Mouse (Mus musculus): ENCODE measurements around the gene Tnr. TPM values are rescaled to one million over a fixed set of nuclear protein-coding genes. Genes with fewer than 3 reads are reported as not detected.

The Tnr gene
- polyA plus RNA-seq, 1 experiment = not detected

- Histone ChIP-seq H3K4me3 (ENCODE audit: insufficient read depth, low read depth, low read length) (no peak overlapping the region), H3K4me1 (ENCODE audit: control insufficient read depth, insufficient read depth, low read length) (peaks cover 7% of the 10 kb centered on the region; the same call in 1 of the 2 replicates), H3K27ac (ENCODE audit: insufficient read depth, low read depth, low read length) (no peak overlapping the region)
- no peak for TF ChIP-seq POLR2A (IDR thresholded peaks at IDR 0.05; ENCODE audit: insufficient read depth, low read depth, low read length)
- TF ChIP-seq CTCF (IDR thresholded peaks at IDR 0.05; ENCODE audit: insufficient read depth, low read depth, low read length) = no peak
- WGBS = 71% methylated on average over 8 of the region's 8 CpGs
Measured at GRCm38 (mm10) chr1:159671181-159671580, 147.6 kb downstream of the Tnr start.

- TF ChIP-seq CTCF (IDR thresholded peaks at IDR 0.05; ENCODE audit: insufficient read depth, low read depth, low read length) (no peak), POLR2A (IDR thresholded peaks at IDR 0.05; ENCODE audit: insufficient read depth, low read depth, low read length) (no peak)
- H3K4me3 ChIP-seq (ENCODE audit: insufficient read depth, low read depth, low read length) = no peak overlapping the region
- WGBS = 87% methylated on average over 1 of the region's 1 CpGs
- peaks cover 7% of the 10 kb centered on the region; the same call in 1 of the 2 replicates for H3K4me1 ChIP-seq (ENCODE audit: control insufficient read depth, insufficient read depth, low read length)
- H3K27ac ChIP-seq (ENCODE audit: insufficient read depth, low read depth, low read length) = no peak overlapping the region
Measured at GRCm38 (mm10) chr1:159674240-159674639, 150.7 kb downstream of the Tnr start.

- WGBS = 65% methylated on average over 4 of the region's 4 CpGs
- H3K4me3 ChIP-seq (ENCODE audit: insufficient read depth, low read depth, low read length) = no peak overlapping the region
- no peak overlapping the region for H3K27ac ChIP-seq (ENCODE audit: insufficient read depth, low read depth, low read length)
- TF ChIP-seq POLR2A (IDR thresholded peaks at IDR 0.05; ENCODE audit: insufficient read depth, low read depth, low read length) = no peak
- peaks cover 7% of the 10 kb centered on the region; the same call in 1 of the 2 replicates for H3K4me1 ChIP-seq (ENCODE audit: control insufficient read depth, insufficient read depth, low read length)
Measured at GRCm38 (mm10) chr1:159675472-159675871, 151.9 kb downstream of the Tnr start.

- Histone ChIP-seq H3K4me3 (ENCODE audit: insufficient read depth, low read depth, low read length) (no peak overlapping the region), H3K4me1 (ENCODE audit: control insufficient read depth, insufficient read depth, low read length) (no peaks in the 10 kb centered on the region), H3K27ac (ENCODE audit: insufficient read depth, low read depth, low read length) (no peak overlapping the region)
- WGBS = 72% methylated on average over 10 of the region's 10 CpGs
- TF ChIP-seq POLR2A (IDR thresholded peaks at IDR 0.05; ENCODE audit: insufficient read depth, low read depth, low read length) (no peak), CTCF (IDR thresholded peaks at IDR 0.05; ENCODE audit: insufficient read depth, low read depth, low read length) (no peak)
Measured at GRCm38 (mm10) chr1:159678221-159678935, 154.8 kb downstream of the Tnr start.

- WGBS = 52% methylated on average over 2 of the region's 2 CpGs
- H3K4me3 ChIP-seq (ENCODE audit: insufficient read depth, low read depth, low read length) = no peak overlapping the region
- peaks cover 1% of the 10 kb centered on the region for H3K4me1 ChIP-seq (ENCODE audit: control insufficient read depth, insufficient read depth, low read length)
- TF ChIP-seq POLR2A (IDR thresholded peaks at IDR 0.05; ENCODE audit: insufficient read depth, low read depth, low read length) (no peak), CTCF (IDR thresholded peaks at IDR 0.05; ENCODE audit: insufficient read depth, low read depth, low read length) (no peak)
- H3K27ac ChIP-seq (ENCODE audit: insufficient read depth, low read depth, low read length) = no peak overlapping the region
Measured at GRCm38 (mm10) chr1:159681252-159681651, 157.7 kb downstream of the Tnr start.

- Histone ChIP-seq H3K4me1 (ENCODE audit: control insufficient read depth, insufficient read depth, low read length) (peaks cover 6% of the 10 kb centered on the region), H3K27ac (ENCODE audit: insufficient read depth, low read depth, low read length) (no peak overlapping the region), H3K4me3 (ENCODE audit: insufficient read depth, low read depth, low read length) (no peak overlapping the region)
- WGBS = 18% methylated on average over 9 of the region's 9 CpGs
- TF ChIP-seq POLR2A (IDR thresholded peaks at IDR 0.05; ENCODE audit: insufficient read depth, low read depth, low read length) (no peak), CTCF (IDR thresholded peaks at IDR 0.05; ENCODE audit: insufficient read depth, low read depth, low read length) (no peak)
Measured at GRCm38 (mm10) chr1:159686476-159687231, 163.1 kb downstream of the Tnr start.

- H3K4me3 ChIP-seq (ENCODE audit: insufficient read depth, low read depth, low read length) = no peak overlapping the region
- H3K27ac ChIP-seq (ENCODE audit: insufficient read depth, low read depth, low read length) = no peak overlapping the region
- TF ChIP-seq CTCF (IDR thresholded peaks at IDR 0.05; ENCODE audit: insufficient read depth, low read depth, low read length) (no peak), POLR2A (IDR thresholded peaks at IDR 0.05; ENCODE audit: insufficient read depth, low read depth, low read length) (no peak)
- H3K4me1 ChIP-seq (ENCODE audit: control insufficient read depth, insufficient read depth, low read length) = no peaks in the 10 kb centered on the region
- WGBS = 51% methylated on average over 4 of the region's 4 CpGs
Measured at GRCm38 (mm10) chr1:159696717-159697116, 173.1 kb downstream of the Tnr start.

GRCm38 (mm10) chr1:159702038-159702437 lies 178.5 kb downstream of the Tnr start:
- H3K27ac ChIP-seq (ENCODE audit: insufficient read depth, low read depth, low read length) = no peak overlapping the region
- 94% methylated on average over 9 of the region's 9 CpGs for WGBS
- no peak for TF ChIP-seq POLR2A (IDR thresholded peaks at IDR 0.05; ENCODE audit: insufficient read depth, low read depth, low read length)
- TF ChIP-seq CTCF (IDR thresholded peaks at IDR 0.05; ENCODE audit: insufficient read depth, low read depth, low read length) = no peak
- H3K4me3 ChIP-seq (ENCODE audit: insufficient read depth, low read depth, low read length) = no peak overlapping the region
- no peaks in the 10 kb centered on the region for H3K4me1 ChIP-seq (ENCODE audit: control insufficient read depth, insufficient read depth, low read length)

- peak overlapping the region; percentile 66 for H3K27ac ChIP-seq (ENCODE audit: insufficient read depth, low read depth, low read length)
- no peak overlapping the region for H3K4me3 ChIP-seq (ENCODE audit: insufficient read depth, low read depth, low read length)
- no peaks in the 10 kb centered on the region for H3K4me1 ChIP-seq (ENCODE audit: control insufficient read depth, insufficient read depth, low read length)
- 36% methylated on average over 3 of the region's 3 CpGs for WGBS
- TF ChIP-seq POLR2A (IDR thresholded peaks at IDR 0.05; ENCODE audit: insufficient read depth, low read depth, low read length) (no peak), CTCF (IDR thresholded peaks at IDR 0.05; ENCODE audit: insufficient read depth, low read depth, low read length) (no peak)
Measured at GRCm38 (mm10) chr1:159704925-159705324, 181.4 kb downstream of the Tnr start.
